Mouse (Mus musculus): ENCODE results near the gene Ppil2. TPM values are rescaled to one million over a fixed set of nuclear protein-coding genes. Genes with fewer than 3 reads are reported as not detected.

Ppil2 gene
- polyA plus RNA-seq, 1 experiment from 2014 or later = 99.4 TPM

DNA sequence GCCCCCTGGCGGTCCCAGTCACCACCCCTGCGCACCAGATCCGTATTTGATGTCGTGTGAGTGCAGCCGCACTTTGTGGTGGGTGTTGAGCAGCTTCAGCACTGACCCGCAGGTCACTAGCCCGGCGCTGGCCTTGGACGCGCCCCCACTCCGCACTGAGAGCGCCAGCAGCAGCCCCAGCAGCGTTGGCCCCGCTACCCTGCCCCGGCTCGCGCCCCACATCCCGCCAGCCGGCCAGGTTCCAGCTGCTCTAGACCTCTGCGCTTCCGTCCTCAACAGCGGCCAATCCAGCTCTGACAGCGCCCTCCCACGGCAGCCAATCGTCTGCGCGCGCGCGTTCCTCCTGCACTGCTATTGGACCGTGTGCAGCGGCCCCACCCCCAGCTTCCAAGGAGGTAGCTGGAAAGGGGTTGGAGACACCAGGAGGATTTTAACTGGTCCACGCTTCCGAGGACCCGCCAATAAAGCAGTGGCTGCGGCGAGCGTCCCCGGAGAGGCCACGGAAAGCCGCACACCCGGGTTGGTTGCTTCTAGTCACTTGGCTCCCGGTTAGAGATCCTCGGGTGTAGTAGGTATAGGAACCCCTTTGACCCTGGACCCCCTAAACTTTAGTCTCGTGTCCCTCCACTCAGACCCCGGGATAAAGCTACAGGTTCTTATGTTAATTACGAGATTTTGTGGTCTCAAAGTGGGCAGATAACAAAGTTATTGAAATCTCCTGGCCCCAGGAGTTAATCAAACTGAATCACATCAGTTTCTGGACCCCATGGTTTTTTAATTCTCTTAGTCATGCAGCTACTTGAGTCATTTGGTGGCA is 21.2 kb upstream of the Ppil2 start, which contains the start of gene Sdf2l1:
Gene Sdf2l1, minus strand, starts transcription at position 295 of the 817 bp plus-strand sequence.
- peak within 1 kb of the TSS; percentile 84 for H3K9ac ChIP-seq
- H3K9me3 ChIP-seq = no peaks in the 10 kb centered on the region
- H3K36me3 ChIP-seq = no peaks in the 10 kb centered on the region
- H3K4me3 ChIP-seq = peak within 1 kb of the TSS; percentile 86
- WGBS = under 1% methylated on average over 47 of the region's 47 CpGs
- peak; percentile 94 for ATAC-seq (ENCODE audit: extremely low read depth, insufficient number of reproducible peaks, low FRiP score, low TSS enrichment)
- H3K4me2 ChIP-seq = peak within 1 kb of the TSS; percentile 99
- peak within 1 kb of the TSS; percentile 61; the same call in 1 of the 2 replicates for H3K27ac ChIP-seq (replicated peaks)
- H3K4me1 ChIP-seq = peaks cover 18% of the 10 kb centered on the region
- no peaks in the 10 kb centered on the region for H3K27me3 ChIP-seq (replicated peaks)

DNA sequence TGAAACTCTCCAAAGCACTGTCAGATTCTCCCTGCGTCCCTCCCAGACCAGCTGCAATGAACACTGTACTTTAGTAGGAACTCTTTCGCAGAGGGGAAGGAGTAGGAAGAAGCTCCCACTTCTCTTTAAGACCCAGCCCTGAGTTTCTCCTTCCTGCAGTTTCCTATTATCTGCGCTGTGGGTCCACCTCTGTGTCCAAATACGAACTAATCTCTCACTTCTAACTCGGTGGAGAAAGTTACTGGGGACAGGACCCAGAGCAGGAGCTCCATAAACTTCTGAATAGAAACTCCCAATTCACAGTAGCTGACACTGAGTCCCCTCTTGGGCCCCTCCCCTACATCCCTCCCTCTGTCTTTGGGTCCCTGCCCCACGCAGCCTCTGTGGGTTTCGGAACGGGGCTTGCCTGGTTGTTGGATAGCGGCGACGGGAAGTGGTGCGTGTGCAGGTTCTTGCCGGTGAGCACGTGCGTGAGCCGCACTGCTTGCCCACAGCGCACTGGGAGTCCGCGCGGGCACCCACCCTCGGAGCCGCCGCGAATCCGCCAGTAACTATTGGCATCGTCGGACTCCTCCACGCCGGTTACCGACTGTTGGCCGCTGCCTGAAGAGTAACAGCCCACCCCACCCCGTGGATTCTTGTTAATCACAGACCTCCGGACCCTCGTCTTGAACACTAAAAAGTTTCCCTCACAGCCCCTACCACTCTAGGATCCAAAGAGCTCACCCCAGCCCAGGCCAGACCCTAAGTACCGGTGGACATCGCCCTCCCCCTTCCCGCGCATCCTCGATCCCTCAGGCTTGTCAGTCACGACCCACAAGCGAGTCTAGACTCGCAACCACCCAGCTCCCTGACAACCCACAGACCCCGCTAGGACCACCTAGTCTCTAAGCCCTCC is 20.4 kb upstream of the Ppil2 start:
- 4% methylated on average over 43 of the region's 43 CpGs for WGBS

DNA sequence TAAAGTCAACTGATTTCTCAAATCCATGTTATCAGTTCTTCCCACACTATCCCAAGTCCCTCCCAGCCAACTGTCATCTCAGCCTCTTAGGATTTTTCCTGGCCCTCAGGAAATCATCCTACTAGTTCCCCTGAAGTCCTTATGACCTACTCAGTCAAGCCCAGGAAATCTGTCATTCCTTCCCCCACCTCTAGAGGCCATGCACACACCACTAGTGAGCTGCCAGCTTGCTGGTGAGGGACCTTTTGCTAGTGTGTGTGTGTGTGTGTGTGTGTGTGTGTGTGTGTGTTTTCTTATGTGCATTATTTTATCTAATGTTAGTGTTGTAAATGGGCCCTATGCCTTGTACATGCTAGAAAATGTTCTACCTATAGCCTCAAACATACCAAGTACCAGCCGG is 16.2 kb upstream of the Ppil2 start:
- Histone ChIP-seq H3K9me3 (no peaks in the 10 kb centered on the region), H3K9ac (no peak overlapping the region), H3K27me3 (replicated peaks) (no peaks in the 10 kb centered on the region), H3K4me3 (no peak overlapping the region), H3K4me1 (peaks cover 36% of the 10 kb centered on the region), H3K4me2 (no peak overlapping the region), H3K27ac (replicated peaks) (no peak overlapping the region), H3K36me3 (peaks cover 12% of the 10 kb centered on the region)
- WGBS = 96% methylated on average over 1 of the region's 1 CpGs
- ATAC-seq (ENCODE audit: extremely low read depth, insufficient number of reproducible peaks, low FRiP score, low TSS enrichment) = no peak

More for the DNA sequence above, 20.4 kb upstream of the Ppil2 start:
- peak overlapping the region; percentile 84 for H3K9ac ChIP-seq
- peaks cover 18% of the 10 kb centered on the region for H3K4me1 ChIP-seq
- peak overlapping the region; percentile 61; the same call in 1 of the 2 replicates for H3K27ac ChIP-seq (replicated peaks)
- peak overlapping the region; percentile 86 for H3K4me3 ChIP-seq
- H3K27me3 ChIP-seq (replicated peaks) = no peaks in the 10 kb centered on the region
- ATAC-seq (ENCODE audit: extremely low read depth, insufficient number of reproducible peaks, low FRiP score, low TSS enrichment) = 0 out of 2 replicates have a peak, but pooled peaks have one; percentile 6
- no peaks in the 10 kb centered on the region for H3K36me3 ChIP-seq
- no peaks in the 10 kb centered on the region for H3K9me3 ChIP-seq
- H3K4me2 ChIP-seq = peak overlapping the region; percentile 99

DNA sequence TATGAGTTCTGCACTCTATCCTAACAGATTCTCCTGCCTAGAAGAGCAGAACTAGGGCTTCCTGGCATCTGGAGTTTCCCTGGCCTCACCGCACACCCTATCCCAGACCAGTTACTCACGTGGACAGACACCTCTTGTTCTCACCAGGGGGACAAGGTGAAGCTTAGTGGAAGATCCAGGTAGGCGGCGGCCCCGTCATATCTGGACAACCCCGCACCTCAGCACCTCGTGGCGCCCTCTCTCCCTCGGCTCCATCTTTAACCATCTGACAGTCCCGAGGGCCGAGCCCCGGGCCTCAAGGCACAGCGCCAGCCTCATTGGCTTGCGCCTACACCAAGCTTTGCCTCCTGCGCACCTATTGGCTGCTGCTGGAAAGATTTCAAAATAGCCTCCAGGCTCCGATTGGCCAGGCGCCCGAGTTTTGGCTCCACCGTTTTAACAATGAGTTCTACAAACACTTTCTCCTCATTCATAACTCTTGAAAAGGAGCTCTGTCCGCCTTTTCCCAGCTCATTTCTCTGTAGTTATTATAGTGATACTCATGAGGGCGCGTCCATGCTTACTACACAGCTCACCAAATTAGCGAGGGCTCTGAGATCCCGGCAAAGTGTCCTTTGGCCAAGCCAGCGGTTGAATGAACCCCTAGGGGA is 13.9 kb upstream of the Ppil2 start, which contains the start of gene 2610318N02Rik:
Gene 2610318N02Rik, minus strand, starts transcription at position 297 of the 650 bp plus-strand sequence.
- peak within 1 kb of the TSS; percentile 85 for H3K9ac ChIP-seq

DNA sequence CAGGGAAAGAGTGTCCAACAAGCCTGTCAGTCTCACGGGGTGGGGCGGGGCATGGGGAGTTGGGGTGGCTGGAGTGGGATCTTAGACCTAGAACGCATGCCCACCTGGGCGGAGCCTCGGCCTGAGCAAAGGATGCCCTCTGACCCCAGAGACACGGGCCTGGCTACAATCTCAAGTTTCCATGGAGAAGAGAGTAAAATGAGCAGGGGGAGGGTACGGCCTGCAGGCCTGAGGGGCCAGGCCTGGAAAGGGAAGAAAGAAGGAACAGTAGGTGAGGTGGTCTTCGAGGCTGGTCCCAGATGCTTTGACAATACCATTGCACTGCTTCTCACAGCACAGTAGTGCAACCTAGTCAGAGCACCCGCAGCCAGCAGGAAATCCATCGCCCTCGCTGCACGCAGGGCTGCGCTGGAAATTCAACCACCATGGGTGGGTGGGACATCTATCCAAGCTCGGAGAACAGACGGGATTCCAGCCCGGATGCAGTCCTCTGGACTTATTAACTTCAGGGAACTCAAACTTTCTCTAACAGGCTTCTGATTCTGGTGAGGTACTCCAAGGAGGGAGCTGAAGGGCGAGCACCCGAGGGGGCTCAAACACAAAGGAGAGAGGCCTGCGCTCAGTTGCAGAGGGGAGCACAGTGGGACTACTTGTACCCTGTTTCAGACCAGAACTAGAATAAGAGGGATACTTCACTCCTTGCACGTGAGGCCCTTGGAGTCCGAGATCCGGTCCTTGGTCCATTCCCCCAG is 13.2 kb upstream of the Ppil2 start:
- Histone ChIP-seq H3K4me2 (peak overlapping the region; percentile 89), H3K36me3 (peaks cover 41% of the 10 kb centered on the region), H3K9ac (peak overlapping the region; percentile 85), H3K4me1 (peaks cover 24% of the 10 kb centered on the region), H3K27me3 (replicated peaks) (no peaks in the 10 kb centered on the region), H3K4me3 (peak overlapping the region; percentile 67), H3K27ac (replicated peaks) (peak overlapping the region; percentile 74), H3K9me3 (no peaks in the 10 kb centered on the region)
- ATAC-seq (ENCODE audit: extremely low read depth, insufficient number of reproducible peaks, low FRiP score, low TSS enrichment) = no peak; the same call in 1 of the 2 replicates
- WGBS = 7% methylated on average over 22 of the region's 22 CpGs

More for the DNA sequence above, 13.9 kb upstream of the Ppil2 start, which contains the start of gene 2610318N02Rik:
- H3K4me1 ChIP-seq = peaks cover 24% of the 10 kb centered on the region
- H3K4me2 ChIP-seq = peak within 1 kb of the TSS; percentile 89
- peak; percentile 75 for ATAC-seq (ENCODE audit: extremely low read depth, insufficient number of reproducible peaks, low FRiP score, low TSS enrichment)
- H3K27ac ChIP-seq (replicated peaks) = peak within 1 kb of the TSS; percentile 74
- H3K4me3 ChIP-seq = peak within 1 kb of the TSS; percentile 67
- 1% methylated on average over 25 of the region's 25 CpGs for WGBS
- no peaks in the 10 kb centered on the region for H3K9me3 ChIP-seq
- no peaks in the 10 kb centered on the region for H3K27me3 ChIP-seq (replicated peaks)
- H3K36me3 ChIP-seq = peaks cover 34% of the 10 kb centered on the region

DNA sequence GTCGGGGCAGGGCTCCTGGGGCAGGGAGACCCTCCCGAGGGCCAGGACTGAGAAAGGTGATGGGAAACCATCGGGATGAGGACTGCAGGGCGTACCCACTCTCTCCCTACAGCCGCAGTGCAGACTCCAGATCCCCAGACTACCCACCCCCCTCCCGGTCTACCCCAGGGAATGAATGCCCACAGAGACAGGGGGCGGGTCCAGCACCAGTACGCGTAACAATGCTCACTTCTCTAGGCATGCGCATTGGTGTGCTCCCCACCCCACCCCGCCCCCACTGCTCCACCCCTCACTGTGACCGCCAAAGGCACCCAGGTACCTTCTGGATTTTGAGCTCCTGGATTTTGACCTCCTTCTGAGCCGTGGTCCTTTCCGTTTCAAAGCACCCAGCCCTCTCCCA is 10.5 kb upstream of the Ppil2 start:
- H3K27me3 ChIP-seq (replicated peaks) = no peaks in the 10 kb centered on the region
- H3K9ac ChIP-seq = no peak overlapping the region
- H3K36me3 ChIP-seq = peaks cover 54% of the 10 kb centered on the region
- H3K4me3 ChIP-seq = no peak overlapping the region
- no peaks in the 10 kb centered on the region for H3K9me3 ChIP-seq
- no peak overlapping the region for H3K4me2 ChIP-seq
- peaks cover 24% of the 10 kb centered on the region for H3K4me1 ChIP-seq
- ATAC-seq (ENCODE audit: extremely low read depth, insufficient number of reproducible peaks, low FRiP score, low TSS enrichment) = no peak
- 71% methylated on average over 13 of the region's 14 CpGs for WGBS
- no peak overlapping the region for H3K27ac ChIP-seq (replicated peaks)

DNA sequence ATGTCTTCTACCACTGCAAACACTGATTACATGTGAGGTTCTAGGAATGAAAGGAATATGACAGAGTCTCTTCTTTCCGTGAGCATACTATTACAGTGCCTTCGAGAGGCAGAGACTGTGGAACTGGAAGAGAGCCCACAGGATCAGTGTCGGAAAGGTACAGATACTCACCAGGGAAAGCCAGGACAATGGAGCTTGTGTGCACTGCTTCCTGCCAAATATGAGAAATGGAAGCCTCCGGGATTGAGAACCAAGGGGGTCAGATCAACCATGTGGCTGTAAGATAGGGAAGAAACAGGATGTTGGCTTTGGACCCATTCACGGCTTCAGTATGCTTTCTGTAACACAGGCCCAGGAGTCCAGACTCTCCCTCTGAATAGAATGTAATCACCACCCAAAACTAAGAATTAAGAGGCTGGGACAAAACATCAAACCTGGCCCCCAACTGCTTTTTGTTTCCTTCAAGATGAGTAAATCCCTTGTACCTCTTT is 6.3 kb upstream of the Ppil2 start:
- no peak overlapping the region for H3K4me3 ChIP-seq
- H3K4me2 ChIP-seq = no peak overlapping the region
- no peaks in the 10 kb centered on the region for H3K4me1 ChIP-seq
- H3K36me3 ChIP-seq = peaks cover 76% of the 10 kb centered on the region
- H3K9me3 ChIP-seq = no peaks in the 10 kb centered on the region
- no peaks in the 10 kb centered on the region for H3K27me3 ChIP-seq (replicated peaks)
- H3K9ac ChIP-seq = no peak overlapping the region
- H3K27ac ChIP-seq (replicated peaks) = peak overlapping the region; percentile 84
- ATAC-seq (ENCODE audit: extremely low read depth, insufficient number of reproducible peaks, low FRiP score, low TSS enrichment) = peak; percentile 48; the same call in 1 of the 2 replicates
- WGBS = 79% methylated on average over 5 of the region's 5 CpGs

DNA sequence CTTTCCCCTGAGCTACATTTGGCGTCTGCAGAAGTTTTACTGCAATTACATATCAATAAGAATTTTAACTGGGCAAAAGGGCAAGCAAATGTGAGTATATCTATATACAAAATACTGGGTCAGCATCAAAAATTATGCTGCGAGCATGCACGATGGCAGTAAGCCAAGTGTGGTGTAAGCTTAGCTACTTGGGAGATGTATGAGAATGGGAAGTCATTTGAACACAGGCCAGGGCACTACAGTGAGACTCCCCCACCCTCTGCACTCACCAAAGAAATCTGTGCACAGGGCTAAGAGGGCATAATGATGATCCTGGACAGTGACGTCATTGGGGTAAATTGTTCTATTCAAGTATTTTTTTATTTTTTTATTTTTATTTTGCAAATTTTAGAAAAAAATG is 6.5 kb downstream of the Ppil2 start:
- Histone ChIP-seq H3K27ac (replicated peaks) (no peak overlapping the region), H3K36me3 (peaks cover 91% of the 10 kb centered on the region), H3K4me2 (no peak overlapping the region), H3K9me3 (no peaks in the 10 kb centered on the region), H3K4me1 (peaks cover 8% of the 10 kb centered on the region), H3K27me3 (replicated peaks) (no peaks in the 10 kb centered on the region), H3K9ac (no peak overlapping the region), H3K4me3 (no peak overlapping the region)
- no peak for ATAC-seq (ENCODE audit: extremely low read depth, insufficient number of reproducible peaks, low FRiP score, low TSS enrichment)
- 82% methylated on average over 4 of the region's 4 CpGs for WGBS

DNA sequence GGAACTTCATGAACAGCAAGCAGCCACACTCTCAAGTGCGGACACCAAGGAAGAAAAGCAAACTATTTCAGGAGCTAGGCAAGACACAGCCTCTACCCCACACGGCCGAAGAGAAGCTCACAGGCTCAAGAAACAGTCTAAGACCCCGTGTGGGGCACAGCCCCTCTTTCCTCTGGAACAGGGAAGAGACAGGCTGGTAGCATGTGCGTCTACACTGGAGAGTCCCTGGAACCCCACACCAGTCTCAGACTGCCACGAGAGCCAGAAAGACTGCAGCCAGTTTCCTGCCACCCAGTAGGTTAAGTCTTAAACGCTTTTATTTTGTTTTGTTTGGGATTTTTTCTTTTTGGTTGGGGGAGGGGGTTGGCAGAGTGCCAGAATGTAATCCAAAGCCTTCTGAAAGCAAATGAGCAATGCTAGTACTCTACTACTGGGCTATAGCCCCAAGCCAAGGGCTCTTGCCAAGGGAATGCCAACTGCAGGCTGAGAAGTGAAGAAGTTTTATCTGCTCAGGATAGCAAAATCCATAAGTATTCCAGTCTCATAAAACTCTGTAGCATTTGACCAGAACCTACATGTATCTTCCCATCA is 8.3 kb downstream of the Ppil2 start:
- peaks cover 6% of the 10 kb centered on the region for H3K4me1 ChIP-seq
- H3K36me3 ChIP-seq = peaks cover 98% of the 10 kb centered on the region
- no peaks in the 10 kb centered on the region for H3K27me3 ChIP-seq (replicated peaks)
- no peak overlapping the region for H3K4me3 ChIP-seq
- H3K9ac ChIP-seq = no peak overlapping the region
- no peak overlapping the region for H3K27ac ChIP-seq (replicated peaks)
- no peak overlapping the region for H3K4me2 ChIP-seq
- 71% methylated on average over 7 of the region's 7 CpGs for WGBS
- no peaks in the 10 kb centered on the region for H3K9me3 ChIP-seq
- ATAC-seq (ENCODE audit: extremely low read depth, insufficient number of reproducible peaks, low FRiP score, low TSS enrichment) = no peak

DNA sequence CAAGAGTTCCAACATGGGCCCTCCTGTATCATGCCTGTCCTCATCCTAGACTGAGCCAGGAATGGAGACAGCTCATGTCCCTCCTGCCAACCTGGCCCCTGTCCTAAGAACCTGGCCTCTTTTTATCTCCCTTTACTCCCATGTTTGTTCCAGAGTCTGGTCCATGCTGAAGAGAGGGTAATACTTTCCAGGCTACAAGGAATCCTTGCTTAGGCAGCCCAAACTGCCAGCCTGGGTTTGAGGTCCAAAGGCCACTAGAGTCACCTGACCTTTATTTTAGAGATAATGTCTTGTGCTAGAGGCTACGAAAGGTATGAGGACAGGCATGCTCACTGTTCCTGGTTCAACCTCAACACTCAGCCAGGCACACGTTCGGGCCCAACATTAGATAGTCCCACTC is 14.1 kb downstream of the Ppil2 start:
- Histone ChIP-seq H3K4me2 (no peak overlapping the region), H3K36me3 (peaks cover 100% of the 10 kb centered on the region), H3K4me1 (no peaks in the 10 kb centered on the region), H3K9ac (no peak overlapping the region), H3K9me3 (no peaks in the 10 kb centered on the region), H3K4me3 (no peak overlapping the region), H3K27me3 (replicated peaks) (no peaks in the 10 kb centered on the region), H3K27ac (replicated peaks) (no peak overlapping the region)
- ATAC-seq (ENCODE audit: extremely low read depth, insufficient number of reproducible peaks, low FRiP score, low TSS enrichment) = no peak
- WGBS = 85% methylated on average over 3 of the region's 3 CpGs

All from heart, embryonic 13.5 days (tissue).